Mouse (Mus musculus) C2C12 (cell line): ENCODE results near the gene Scn2b.

Source experiments
- CTCF ChIP-seq: IDR thresholded peaks from one replicate; pipeline ENCODE4 v1.5.1; 2011; ENCODE audit not compliant: control insufficient read depth, insufficient read depth, insufficient read length
- FOSL1 ChIP-seq: IDR thresholded peaks from one replicate; pipeline ENCODE4 v1.8.0; 2011; ENCODE audit warnings: mild to moderate bottlenecking, low read length; ENCODE audit not compliant: poor library complexity, insufficient read depth, severe bottlenecking
- MAX ChIP-seq: IDR thresholded peaks from one replicate; pipeline ENCODE4 v1.6.1; 2011; ENCODE audit warnings: mild to moderate bottlenecking, control low read depth
- MYOD1 ChIP-seq: IDR thresholded peaks from one replicate; pipeline ENCODE4 v1.6.1; 2011; ENCODE audit warnings: low read depth; ENCODE audit not compliant: control insufficient read depth, insufficient read length
- MYOG ChIP-seq: IDR thresholded peaks from one replicate; pipeline ENCODE4 v1.6.1; 2011; ENCODE audit not compliant: control insufficient read depth, insufficient read length; ENCODE audit errors: extremely low read depth
- USF1 ChIP-seq: IDR thresholded peaks from one replicate; pipeline ENCODE4 v1.6.1; 2011; ENCODE audit warnings: low read depth, mild to moderate bottlenecking, control low read depth, moderate library complexity

GRCm38 (mm10) chr9:45167903-45168302 is 50.3 kb downstream of the Scn2b start:
- TF ChIP-seq CTCF (no peak), MAX (no peak), FOSL1 (no peak), USF1 (no peak), MYOD1 (no peak), MYOG (no peak)
